Mouse (Mus musculus) R1 (cell line): ENCODE data around the gene Rgmb.

ENCODE experiments used
- DNase-seq: peaks from one replicate; pipeline ENCODE4 v3.0.0-alpha.2; 2018; ENCODE audit warnings: low read depth, low spot score

Rgmb gene

GRCm38 (mm10) chr17:15830766-15831644 is at the start of gene Rgmb:
TSS of gene Rgmb (minus strand) at chr17:15831039.
- peak; percentile 50 for DNase-seq

DNA sequence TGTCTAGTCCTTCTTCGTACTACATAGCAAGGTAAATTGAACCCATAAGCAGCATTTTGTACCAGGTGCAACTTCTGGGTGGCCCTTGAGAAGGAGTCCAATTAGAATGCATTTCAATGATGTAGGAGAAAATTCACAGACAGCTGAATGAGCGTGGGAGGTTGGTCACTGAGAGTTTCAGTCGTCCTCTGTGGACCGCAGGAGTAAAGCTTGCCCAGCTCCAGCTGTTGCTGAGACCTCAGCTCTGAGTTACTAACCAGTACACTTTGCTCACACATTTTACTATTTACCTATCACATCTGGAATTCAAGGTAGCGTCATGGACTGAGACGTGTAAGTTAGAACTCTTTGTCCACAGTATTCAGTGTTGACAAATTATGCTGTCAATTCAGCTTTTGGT is 43.9 kb upstream of the Rgmb start:
- no peak for DNase-seq

DNA sequence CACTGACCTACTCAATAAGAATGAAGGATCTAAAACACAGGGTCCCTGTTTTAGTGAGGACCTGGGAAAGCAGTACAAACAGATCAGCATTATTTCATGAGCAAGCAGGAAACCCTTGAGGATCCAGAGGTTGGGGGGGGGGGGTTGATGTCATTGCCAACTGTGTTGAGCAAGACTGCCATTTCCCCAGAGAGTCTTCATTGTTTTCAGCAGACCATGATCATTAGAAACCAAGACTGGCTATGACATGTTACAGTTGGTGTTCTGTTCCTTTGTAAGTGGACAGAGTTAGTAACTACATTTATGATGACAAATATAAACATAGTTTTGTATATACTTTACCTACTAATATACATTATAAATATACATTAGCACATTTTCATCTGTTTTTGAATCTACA is 41.3 kb upstream of the Rgmb start:
- no peak for DNase-seq

DNA sequence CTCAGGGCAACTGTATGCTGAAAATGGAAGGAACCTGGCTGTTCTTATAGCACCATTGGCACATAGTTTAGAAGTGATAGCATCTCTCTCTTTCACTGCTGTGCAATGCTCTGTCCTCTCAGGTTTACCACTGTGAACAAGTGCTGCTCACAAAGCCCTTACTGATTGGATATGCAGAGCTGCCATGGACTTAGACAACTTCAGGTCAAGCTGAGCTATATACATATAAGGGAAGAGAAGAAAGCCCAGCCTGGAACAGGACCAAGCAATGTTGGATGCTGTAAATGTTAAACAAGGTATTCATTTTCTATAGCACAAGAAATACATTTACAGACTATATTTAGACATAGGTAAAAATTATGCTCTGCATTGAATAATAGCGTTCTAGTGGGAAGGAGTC is 34.4 kb upstream of the Rgmb start:
- DNase-seq, result no peak

DNA sequence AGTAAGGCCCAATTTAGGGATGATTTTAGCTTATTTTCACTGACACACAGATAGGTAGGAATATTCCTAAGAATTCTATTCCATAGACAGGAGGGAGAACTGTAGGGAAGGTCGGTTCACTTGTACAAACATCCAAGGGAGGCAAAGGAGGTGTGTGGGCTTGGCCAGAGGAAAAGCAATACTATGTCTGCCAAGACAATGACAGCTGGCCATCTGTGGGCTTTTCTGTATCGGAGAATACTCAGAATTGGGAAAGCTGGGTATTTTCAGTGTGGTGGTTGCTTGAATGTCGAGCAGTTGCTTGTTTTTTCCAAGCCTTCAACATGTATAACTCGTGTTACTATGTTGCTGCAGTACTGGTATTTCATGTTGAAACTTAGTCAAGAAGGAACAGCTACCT is 31.5 kb upstream of the Rgmb start:
- DNase-seq, result no peak

- DNase-seq, result no peak
Measured at GRCm38 (mm10) chr17:15853121-15853520, 22.3 kb upstream of the Rgmb start.

GRCm38 (mm10) chr17:15850544-15850943 is 19.7 kb upstream of the Rgmb start:
- no peak for DNase-seq

DNA sequence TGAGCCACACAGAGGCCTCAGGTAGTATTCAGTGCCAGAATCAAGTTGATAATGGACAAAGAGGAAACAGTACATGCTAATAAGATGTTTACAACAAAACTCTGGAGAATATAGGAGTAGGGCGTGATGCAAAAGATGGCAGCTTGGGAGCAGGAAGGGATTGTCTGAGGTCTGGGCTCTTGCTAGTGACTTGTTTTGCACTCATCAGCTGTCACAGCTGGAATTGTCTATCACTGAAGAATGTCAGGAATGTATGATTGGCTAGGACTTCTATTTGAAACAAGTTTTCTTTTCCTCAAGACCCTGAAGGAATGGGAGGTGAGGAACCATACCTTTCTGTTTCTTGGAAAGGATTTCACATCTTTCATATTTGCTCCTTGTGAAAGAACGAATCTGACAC is 10.6 kb upstream of the Rgmb start:
- DNase-seq, result peak; percentile 24

GRCm38 (mm10) chr17:15832398-15832797 is 1.6 kb upstream of the Rgmb start:
- DNase-seq, result no peak

DNA sequence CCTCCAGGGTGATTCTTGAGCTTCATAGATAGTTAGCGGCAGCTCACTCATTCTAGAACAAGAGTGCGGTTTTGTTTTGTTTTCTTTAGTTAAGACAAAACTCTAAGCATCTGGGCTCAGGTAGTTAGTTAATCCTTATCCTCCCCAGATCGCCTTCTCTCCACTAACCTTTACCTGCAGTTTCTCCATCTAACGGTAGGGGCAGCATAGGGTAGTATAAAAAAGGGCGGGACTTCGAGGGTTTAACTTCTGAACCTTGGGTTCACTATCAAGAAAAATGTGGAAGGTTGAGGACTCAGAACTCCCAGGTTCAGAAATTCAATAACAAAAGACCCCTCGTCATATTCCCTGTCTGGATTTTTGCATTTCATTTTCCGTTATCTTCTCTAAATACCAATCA is 971 bp upstream of the Rgmb start:
- peak; percentile 84 for DNase-seq

GRCm38 (mm10) chr17:15830171-15830765 is 571 bp downstream of the Rgmb start:
- no peak for DNase-seq

- no peak for DNase-seq
Measured at GRCm38 (mm10) chr17:15829198-15830170, 1.4 kb downstream of the Rgmb start.

DNA sequence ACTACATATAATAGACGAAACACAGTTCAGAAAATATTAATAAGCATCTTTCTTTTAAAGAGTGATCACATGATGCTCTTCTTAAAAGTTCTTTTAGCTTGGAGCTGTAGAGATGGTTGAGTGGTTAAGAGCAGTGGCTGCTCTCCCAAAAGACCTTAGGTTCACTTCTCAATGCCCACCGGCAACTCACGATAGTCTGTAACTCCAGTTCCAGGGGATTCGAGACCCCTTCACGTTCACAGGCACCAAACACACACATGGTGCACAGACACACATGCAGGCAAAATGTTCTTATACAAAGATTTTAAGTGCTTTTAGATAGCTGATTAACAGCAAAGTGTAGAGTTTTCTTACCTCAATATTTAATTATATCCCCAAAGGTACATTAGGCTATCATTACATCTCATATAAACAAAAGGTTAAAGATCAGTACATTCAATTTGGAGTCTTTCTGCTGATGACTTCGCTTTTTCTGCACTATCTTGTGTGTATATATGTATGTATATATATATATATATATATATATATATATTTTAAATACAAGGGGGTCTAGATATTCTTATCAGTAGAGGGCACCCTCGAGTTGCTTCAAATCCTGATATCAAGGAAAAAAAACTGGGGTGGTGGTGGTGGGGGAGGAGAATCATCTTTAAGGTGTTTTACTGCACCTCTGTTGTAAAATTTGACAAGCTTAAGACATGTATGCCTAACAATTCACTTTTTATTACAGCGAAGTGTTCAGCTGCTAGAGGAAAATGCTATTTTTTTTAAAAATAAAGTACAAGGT is 2.5 kb downstream of the Rgmb start:
- DNase-seq, result no peak

DNA sequence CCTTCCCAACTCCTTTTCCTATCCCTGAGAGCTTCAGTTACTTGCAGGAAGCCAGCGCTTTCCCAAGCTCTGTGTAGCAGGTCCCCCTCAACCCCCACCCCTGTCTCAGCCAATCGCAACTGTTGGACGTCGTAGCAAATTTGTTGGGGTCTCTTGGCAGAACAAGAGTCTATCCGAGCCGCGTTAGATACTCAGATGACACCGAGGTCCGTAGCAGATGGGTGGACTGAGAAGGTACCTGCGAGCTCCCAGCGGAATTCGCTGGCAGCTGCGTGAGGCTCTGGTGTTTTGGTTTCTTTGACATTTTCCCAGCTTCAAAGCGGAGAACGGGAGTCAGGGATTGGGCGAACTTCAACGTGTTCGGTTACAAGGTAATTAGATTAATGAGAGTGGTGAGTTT is 3.9 kb downstream of the Rgmb start:
- DNase-seq, result no peak

- peak; percentile 98 for DNase-seq
Measured at GRCm38 (mm10) chr17:15826444-15826909, 4.4 kb downstream of the Rgmb start.

GRCm38 (mm10) chr17:15825481-15826396 is 5.1 kb downstream of the Rgmb start:
- DNase-seq, result peak; percentile 53

DNA sequence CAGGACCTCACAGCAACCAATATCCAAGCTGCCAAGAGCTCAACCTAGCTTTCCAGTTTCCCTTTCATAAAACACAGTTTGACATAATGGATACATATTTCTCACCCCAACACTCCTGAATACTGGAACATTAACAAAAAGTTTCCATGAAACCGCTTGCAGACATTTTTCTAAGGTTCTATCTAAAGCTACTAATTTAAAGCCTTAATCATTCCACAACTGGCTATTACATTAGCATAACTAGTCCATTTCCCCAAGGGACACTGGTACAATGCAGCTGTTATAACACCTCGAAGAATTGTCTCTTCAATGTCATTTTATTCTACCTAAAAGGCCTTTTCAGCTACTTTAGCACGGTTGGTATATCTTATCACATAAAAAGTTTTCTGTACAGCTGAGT is 6.0 kb downstream of the Rgmb start:
- no peak for DNase-seq

GRCm38 (mm10) chr17:15824337-15824736 is 6.5 kb downstream of the Rgmb start:
- DNase-seq, result no peak

DNA sequence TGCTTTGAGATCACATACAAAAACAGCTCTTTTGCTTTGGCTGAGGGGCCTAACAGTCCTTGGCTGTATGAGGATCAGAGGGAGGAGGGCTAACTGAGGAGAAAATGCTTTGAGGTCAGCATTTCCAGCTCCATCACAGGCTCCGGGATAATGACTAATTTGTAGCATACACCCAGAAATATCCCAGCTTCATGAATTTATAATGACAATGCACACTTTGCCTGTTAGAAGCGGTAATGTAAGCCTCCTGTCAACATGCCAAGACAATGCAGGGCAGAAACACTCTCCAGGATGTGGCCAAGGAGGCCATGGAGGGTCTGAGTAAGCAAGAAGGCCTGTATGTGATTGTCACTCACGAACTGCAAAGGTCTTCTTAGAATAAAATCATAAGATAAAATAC is 7.0 kb downstream of the Rgmb start:
- DNase-seq, result no peak

- DNase-seq, result no peak
Measured at GRCm38 (mm10) chr17:15823215-15823614, 7.6 kb downstream of the Rgmb start.
